8 mouse cellular contexts compared by ENCODE assay signal in genomic region chr11:102633379-102633778, GRCm38 (mm10). TPM values are rescaled to one million over a fixed set of nuclear protein-coding genes. Genes with fewer than 3 reads are reported as not detected.
DNase-seq lines count a peak whose midpoint lies in the region; ATAC-seq and TF ChIP-seq lines count a peak whose summit lies in the region.

No protein-coding gene starts in this region.

- H3K36me3 ChIP-seq in heart, embryonic 13.5 days, result no peaks in the 10 kb centered on the region
- H3K36me3 ChIP-seq in embryonic facial prominence, embryonic 10.5 days (replicated peaks), result no peaks in the 10 kb centered on the region
- H3K36me3 ChIP-seq in intestine, postnatal 0 days (ENCODE audit: control insufficient read depth, insufficient read depth), result no peaks in the 10 kb centered on the region
- H3K36me3 ChIP-seq in midbrain, embryonic 13.5 days, result no peaks in the 10 kb centered on the region

- peak overlapping the region; percentile 53 for H3K27ac ChIP-seq in heart, embryonic 13.5 days (replicated peaks)
- H3K27ac ChIP-seq in embryonic facial prominence, embryonic 10.5 days (replicated peaks), result peak overlapping the region; percentile 86
- H3K27ac ChIP-seq in intestine, postnatal 0 days (ENCODE audit: low read depth, low read length), result no peak overlapping the region; the same call in 1 of the 2 replicates
- H3K27ac ChIP-seq in midbrain, embryonic 13.5 days, result no peak overlapping the region

- no peaks in the 10 kb centered on the region for H3K9me3 ChIP-seq in heart, embryonic 13.5 days
- H3K9me3 ChIP-seq in embryonic facial prominence, embryonic 10.5 days, result no peaks in the 10 kb centered on the region
- no peaks in the 10 kb centered on the region for H3K9me3 ChIP-seq in intestine, postnatal 0 days (ENCODE audit: control insufficient read depth)
- no peaks in the 10 kb centered on the region for H3K9me3 ChIP-seq in midbrain, embryonic 13.5 days

- no peak for DNase-seq in heart, adult 11 months
- peak; percentile 62 for DNase-seq in embryonic facial prominence, embryonic 10.5 days (ENCODE audit: low spot score)
- DNase-seq in frontal cortex, postnatal 10 days (ENCODE audit: low spot score in 2 of 2), result no peak
- DNase-seq in left cerebral cortex, postnatal 10 days (ENCODE audit: extremely low spot score in 1 of 2, low spot score in 2 of 2), result no peak
- DNase-seq in B cell, adult 2 months, result no peak

- ATAC-seq in heart, embryonic 13.5 days (ENCODE audit: extremely low read depth, insufficient number of reproducible peaks, low FRiP score, low TSS enrichment), result no peak; the same call in 1 of the 2 replicates
- peak; percentile 74 for ATAC-seq in intestine, postnatal 0 days
- ATAC-seq in midbrain, embryonic 13.5 days, result no peak

- no peak for TF ChIP-seq CTCF in intestine, postnatal 0 days (IDR thresholded peaks at IDR 0.05; ENCODE audit: low read depth)

- peaks cover 56% of the 10 kb centered on the region for H3K4me1 ChIP-seq in heart, embryonic 13.5 days
- H3K4me1 ChIP-seq in embryonic facial prominence, embryonic 10.5 days, result peaks cover 72% of the 10 kb centered on the region
- H3K4me1 ChIP-seq in intestine, postnatal 0 days (replicated peaks; ENCODE audit: control insufficient read depth, insufficient read depth, low read length), result peaks cover 4% of the 10 kb centered on the region
- peaks cover 24% of the 10 kb centered on the region for H3K4me1 ChIP-seq in midbrain, embryonic 13.5 days (replicated peaks)

- peak overlapping the region; percentile 55 for H3K4me2 ChIP-seq in heart, embryonic 13.5 days
- peak overlapping the region; percentile 52 for H3K4me2 ChIP-seq in intestine, postnatal 0 days (replicated peaks; ENCODE audit: low read depth)
- peak overlapping the region; percentile 35 for H3K4me2 ChIP-seq in midbrain, embryonic 13.5 days (replicated peaks)

- intact Hi-C loops in left cerebral cortex, postnatal 10 days (cut with DNase I), result no loop called here

- 26% methylated on average over 9 of the region's 9 CpGs for WGBS in heart, embryonic 13.5 days
- 14% methylated on average over 9 of the region's 9 CpGs for WGBS in embryonic facial prominence, embryonic 10.5 days
- WGBS in intestine, postnatal 0 days, result 19% methylated on average over 9 of the region's 9 CpGs
- whole genome bisulfite sequencing in midbrain, embryonic 13.5 days, result 21% methylated on average over 9 of the region's 9 CpGs

- peak overlapping the region; percentile 67; the same call in 1 of the 2 replicates for H3K9ac ChIP-seq in heart, embryonic 13.5 days
- no peak overlapping the region for H3K9ac ChIP-seq in intestine, postnatal 0 days (ENCODE audit: low read depth, low read length)
- H3K9ac ChIP-seq in midbrain, embryonic 13.5 days (replicated peaks), result no peak overlapping the region

- H3K4me3 ChIP-seq in heart, embryonic 13.5 days, result peak overlapping the region; percentile 13
- peak overlapping the region; percentile 46 for H3K4me3 ChIP-seq in embryonic facial prominence, embryonic 10.5 days
- peak overlapping the region; percentile 6; the same call in 1 of the 2 replicates for H3K4me3 ChIP-seq in intestine, postnatal 0 days (ENCODE audit: low read depth, low read length)
- no peak overlapping the region; the same call in 1 of the 2 replicates for H3K4me3 ChIP-seq in midbrain, embryonic 13.5 days (replicated peaks)

- no peaks in the 10 kb centered on the region for H3K27me3 ChIP-seq in heart, embryonic 13.5 days (replicated peaks)
- H3K27me3 ChIP-seq in embryonic facial prominence, embryonic 10.5 days (replicated peaks; ENCODE audit: low read depth, poor library complexity, severe bottlenecking), result peaks cover 4% of the 10 kb centered on the region; the same call in 1 of the 2 replicates
- H3K27me3 ChIP-seq in intestine, postnatal 0 days (replicated peaks; ENCODE audit: control insufficient read depth, insufficient read depth, low read length), result no peaks in the 10 kb centered on the region
- H3K27me3 ChIP-seq in midbrain, embryonic 13.5 days, result peaks cover 4% of the 10 kb centered on the region

RNA-seq across cellular contexts. Expression of gene Fzd2, which starts 29.2 kb away (rescaled TPM):
- polyA plus RNA-seq in heart, embryonic 13.5 days (2015; fragmentation: Nextera tagmentation; extraction: Ambion mirVana), result 19.1 and 22.0 TPM in 2 replicates
- polyA plus RNA-seq in embryonic facial prominence, embryonic 10.5 days (2016; fragmentation: Nextera tagmentation; extraction: Ambion mirVana), result 45.8 and 49.0 TPM in 2 replicates
- polyA plus RNA-seq in intestine, postnatal 0 days (2015; fragmentation: Nextera tagmentation; extraction: Ambion mirVana), result 6.0 and 6.2 TPM in 2 replicates
- polyA plus RNA-seq in midbrain, embryonic 13.5 days (2015; fragmentation: Nextera tagmentation; extraction: Ambion mirVana), result 10.8 and 13.2 TPM in 2 replicates
- total RNA-seq in left cerebral cortex, postnatal 10 days (2021), result 10 to 100 TPM in 1 of 2 experiments, 1 to 10 TPM in 1; 6.7 to 11.0 TPM

RNA-seq across cellular contexts. Expression of gene Meioc, which starts 30.1 kb away (rescaled TPM):
- polyA plus RNA-seq in heart, embryonic 13.5 days (2015; fragmentation: Nextera tagmentation; extraction: Ambion mirVana), result 1.2 and 1.5 TPM in 2 replicates
- 0.39 and 0.40 TPM in 2 replicates for polyA plus RNA-seq in embryonic facial prominence, embryonic 10.5 days (2016; fragmentation: Nextera tagmentation; extraction: Ambion mirVana)
- polyA plus RNA-seq in intestine, postnatal 0 days (2015; fragmentation: Nextera tagmentation; extraction: Ambion mirVana), result 0.09 and 0.14 TPM in 2 replicates
- polyA plus RNA-seq in midbrain, embryonic 13.5 days (2015; fragmentation: Nextera tagmentation; extraction: Ambion mirVana), result 0.04 and 0.05 TPM in 2 replicates
- total RNA-seq in left cerebral cortex, postnatal 10 days (2021), result not detected

RNA-seq across cellular contexts. Expression of gene Gm11627, which starts 54.1 kb away (rescaled TPM):
- polyA plus RNA-seq in heart, embryonic 13.5 days (2015; fragmentation: Nextera tagmentation; extraction: Ambion mirVana), result 10.5 and 13.8 TPM in 2 replicates
- 5.3 and 6.2 TPM in 2 replicates for polyA plus RNA-seq in embryonic facial prominence, embryonic 10.5 days (2016; fragmentation: Nextera tagmentation; extraction: Ambion mirVana)
- polyA plus RNA-seq in intestine, postnatal 0 days (2015; fragmentation: Nextera tagmentation; extraction: Ambion mirVana), result 11.2 and 12.7 TPM in 2 replicates
- 4.2 and 5.3 TPM in 2 replicates for polyA plus RNA-seq in midbrain, embryonic 13.5 days (2015; fragmentation: Nextera tagmentation; extraction: Ambion mirVana)
- total RNA-seq in left cerebral cortex, postnatal 10 days (2021), result 1 to 10 TPM; 5.4 to 7.1 TPM

Comparison
In these comparisons a context has a peak if more than half of its experiments do, and no peak if none do; other contexts are left out.
1. H3K27ac ChIP-seq: peak in heart, embryonic 13.5 days (single experiment) and embryonic facial prominence, embryonic 10.5 days (single experiment); none in intestine, postnatal 0 days (single experiment) and midbrain, embryonic 13.5 days (single experiment).
2. Peak in every context shown above with its lines, with median percentiles within 50 percentile points of each other: H3K4me2 ChIP-seq.